Mouse (Mus musculus) forebrain, embryonic 16.5 days (tissue): ENCODE results near the gene Panx3. TPM values are rescaled to one million over a fixed set of nuclear protein-coding genes. Genes with fewer than 3 reads are reported as not detected.

Experiments
- ATAC-seq: fragments of 200-750 bp; cut with Nextera tagmentation; 2 replicates; pipeline ENCODE4 v1.8.0; 2017; ENCODE audit warnings: mild to moderate bottlenecking, moderate library complexity
- H3K27ac ChIP-seq: fragments of 300-500 bp; sonication (generic); 2 replicates; pipeline ENCODE4 v1.5.1; 2014; ENCODE audit warnings: low read length, control low read depth
- H3K27me3 ChIP-seq: fragments of 300-500 bp; sonication (generic); replicated peaks from 2 replicates; pipeline ENCODE4 v1.6.1; 2014; ENCODE audit warnings: low read length; ENCODE audit not compliant: control insufficient read depth, insufficient read depth
- H3K36me3 ChIP-seq: fragments of 300-500 bp; sonication (generic); 2 replicates; pipeline ENCODE4 v1.6.1; 2014; ENCODE audit not compliant: control insufficient read depth, insufficient read depth
- H3K4me1 ChIP-seq: fragments of 300-500 bp; sonication (generic); replicated peaks from 2 replicates; pipeline ENCODE4 v1.6.1; 2014; ENCODE audit warnings: low read length; ENCODE audit not compliant: control insufficient read depth, insufficient read depth
- H3K4me2 ChIP-seq: fragments of 300-500 bp; sonication (generic); 2 replicates; pipeline ENCODE4 v1.6.1; 2014; ENCODE audit warnings: mild to moderate bottlenecking, low read length, control low read depth
- H3K4me3 ChIP-seq: fragments of 300-500 bp; sonication (generic); replicated peaks from 2 replicates; pipeline ENCODE4 v1.5.1; 2014; ENCODE audit warnings: mild to moderate bottlenecking, low read length, control low read depth
- H3K9ac ChIP-seq: fragments of 300-500 bp; sonication (generic); replicated peaks from 2 replicates; pipeline ENCODE4 v1.6.1; 2014; ENCODE audit warnings: low read depth, low read length, control low read depth
- H3K9me3 ChIP-seq: fragments of 300-500 bp; sonication (generic); 2 replicates; pipeline ENCODE4 v1.6.1; 2016; ENCODE audit warnings: low read length; ENCODE audit not compliant: control insufficient read depth
- WGBS: fragments of 180-500 bp; shearing (Covaris S2); extraction: QIAGEN DNeasy Blood & Tissue Kit; methylation state at CpG from one replicate; pipeline ENCODE4 v1.1.7; 2014; 5-methylcytosine and 5-hydroxymethylcytosine counted together
- polyA plus RNA-seq: library from polyadenylated mRNA; unstranded; fragments of >200 nt; fragmentation: Nextera tagmentation; extraction: Ambion mirVana; gene quantifications from 2 replicates; pipeline ENCODE4 v1.2.1, GENCODE M21; 2015

Panx3 gene
- polyA plus RNA-seq, 1 experiment from 2014 or later, result not detected

DNA sequence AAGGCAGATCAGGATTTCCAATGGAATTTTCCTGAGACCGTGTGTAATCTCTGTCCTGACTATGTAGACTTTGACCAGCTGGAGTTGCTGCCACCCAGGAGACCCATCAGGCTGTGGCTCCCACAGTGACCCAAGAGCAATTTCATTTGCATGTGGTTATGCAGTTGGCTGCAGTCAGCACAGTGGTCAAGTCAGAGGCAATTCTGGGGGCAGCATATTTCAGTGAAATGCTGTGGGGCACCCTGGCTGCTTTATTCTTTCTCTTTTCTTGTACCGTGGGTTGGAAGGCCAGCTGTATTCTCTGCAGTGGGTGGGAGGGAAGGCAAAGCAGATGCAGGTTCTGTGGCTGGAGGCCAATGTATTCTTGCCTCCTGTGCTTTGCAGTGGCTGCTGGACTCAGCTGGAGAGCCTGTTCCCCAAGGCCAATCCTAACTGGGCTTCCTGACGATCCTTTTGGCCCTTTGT lies 42.9 kb downstream of the Panx3 start:
- peak overlapping the region; percentile 2; the same call in 1 of the 2 replicates for H3K9ac ChIP-seq
- 0 out of 2 replicates have a peak overlapping the region, but pooled peaks have one; percentile 10 for H3K4me3 ChIP-seq
- peak; percentile 5; the same call in 1 of the 2 replicates for ATAC-seq

GRCm38 (mm10) chr9:37625641-37626040 lies 43.4 kb downstream of the Panx3 start:
- Histone ChIP-seq H3K9ac (peak overlapping the region; percentile 36), H3K4me1 (peaks cover 38% of the 10 kb centered on the region), H3K4me2 (peak overlapping the region; percentile 42), H3K27ac (peak overlapping the region; percentile 90), H3K27me3 (no peaks in the 10 kb centered on the region), H3K9me3 (no peaks in the 10 kb centered on the region), H3K4me3 (0 out of 2 replicates have a peak overlapping the region, but pooled peaks have one; percentile 10), H3K36me3 (no peaks in the 10 kb centered on the region)
- whole genome bisulfite sequencing, result 3% methylated on average over 7 of the region's 7 CpGs
- ATAC-seq, result peak; percentile 94

More for the DNA sequence above, 42.9 kb downstream of the Panx3 start:
- peaks cover 38% of the 10 kb centered on the region for H3K4me1 ChIP-seq
- H3K9me3 ChIP-seq, result no peaks in the 10 kb centered on the region
- WGBS, result 9% methylated on average over 3 of the region's 3 CpGs
- H3K27ac ChIP-seq, result peak overlapping the region; percentile 90
- H3K4me2 ChIP-seq, result peak overlapping the region; percentile 42
- H3K36me3 ChIP-seq, result no peaks in the 10 kb centered on the region
- no peaks in the 10 kb centered on the region for H3K27me3 ChIP-seq

DNA sequence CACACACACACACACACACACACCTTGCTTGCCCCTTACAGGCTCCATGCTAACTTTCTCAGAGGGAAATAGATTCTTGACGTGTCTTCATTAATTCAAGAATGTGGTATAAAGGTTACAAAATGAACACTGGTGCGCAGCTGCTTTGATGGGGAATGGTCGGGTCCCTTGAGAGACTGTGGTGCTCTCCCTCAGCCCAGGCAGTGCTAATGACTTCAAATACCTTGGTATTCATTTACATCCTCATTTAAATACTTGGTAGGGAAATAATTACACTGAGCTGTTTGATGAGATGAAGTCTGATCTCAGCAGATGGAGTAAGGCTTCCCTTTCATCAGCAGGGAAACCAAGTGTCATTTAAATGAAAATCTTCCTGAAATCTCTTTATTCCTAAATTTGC lies 43.9 kb downstream of the Panx3 start:
- Histone ChIP-seq H3K9me3 (no peaks in the 10 kb centered on the region), H3K36me3 (no peaks in the 10 kb centered on the region), H3K4me1 (peaks cover 38% of the 10 kb centered on the region), H3K27me3 (no peaks in the 10 kb centered on the region), H3K4me2 (peak overlapping the region; percentile 42), H3K4me3 (no peak overlapping the region), H3K9ac (0 out of 2 replicates have a peak overlapping the region, but pooled peaks have one; percentile 36), H3K27ac (peak overlapping the region; percentile 90)
- peak; percentile 81 for ATAC-seq
- 7% methylated on average over 3 of the region's 3 CpGs for WGBS

- Histone ChIP-seq H3K4me2 (no peak overlapping the region), H3K27ac (peak overlapping the region; percentile 81), H3K4me1 (peaks cover 38% of the 10 kb centered on the region), H3K9ac (no peak overlapping the region), H3K9me3 (no peaks in the 10 kb centered on the region), H3K36me3 (no peaks in the 10 kb centered on the region), H3K4me3 (no peak overlapping the region), H3K27me3 (no peaks in the 10 kb centered on the region)
- WGBS, result 84% methylated on average over 1 of the region's 1 CpGs
- no peak for ATAC-seq
Observed at GRCm38 (mm10) chr9:37624502-37624901, 44.5 kb downstream of the Panx3 start.

GRCm38 (mm10) chr9:37623981-37624380 lies 45.1 kb downstream of the Panx3 start:
- Histone ChIP-seq H3K9ac (no peak overlapping the region), H3K36me3 (no peaks in the 10 kb centered on the region), H3K27ac (peak overlapping the region; percentile 81), H3K4me3 (no peak overlapping the region), H3K9me3 (no peaks in the 10 kb centered on the region), H3K4me2 (no peak overlapping the region), H3K27me3 (no peaks in the 10 kb centered on the region), H3K4me1 (peaks cover 38% of the 10 kb centered on the region)
- peak; percentile 29 for ATAC-seq
- WGBS, result 58% methylated on average over 3 of the region's 3 CpGs

- WGBS, result 66% methylated on average over 6 of the region's 6 CpGs
- no peaks in the 10 kb centered on the region for H3K27me3 ChIP-seq
- no peak overlapping the region for H3K4me2 ChIP-seq
- H3K36me3 ChIP-seq, result no peaks in the 10 kb centered on the region
- H3K4me3 ChIP-seq, result no peak overlapping the region
- no peaks in the 10 kb centered on the region for H3K9me3 ChIP-seq
- H3K9ac ChIP-seq, result no peak overlapping the region
- H3K27ac ChIP-seq, result no peak overlapping the region
- H3K4me1 ChIP-seq, result peaks cover 34% of the 10 kb centered on the region
- no peak for ATAC-seq
Observed at GRCm38 (mm10) chr9:37621290-37621689, 47.7 kb downstream of the Panx3 start.

GRCm38 (mm10) chr9:37616770-37617169 lies 52.3 kb downstream of the Panx3 start:
- Histone ChIP-seq H3K4me2 (no peak overlapping the region), H3K36me3 (no peaks in the 10 kb centered on the region), H3K27ac (no peak overlapping the region), H3K9ac (no peak overlapping the region), H3K27me3 (no peaks in the 10 kb centered on the region), H3K4me3 (no peak overlapping the region), H3K4me1 (peaks cover 9% of the 10 kb centered on the region), H3K9me3 (no peaks in the 10 kb centered on the region)
- 67% methylated on average over 2 of the region's 2 CpGs for WGBS
- no peak for ATAC-seq

DNA sequence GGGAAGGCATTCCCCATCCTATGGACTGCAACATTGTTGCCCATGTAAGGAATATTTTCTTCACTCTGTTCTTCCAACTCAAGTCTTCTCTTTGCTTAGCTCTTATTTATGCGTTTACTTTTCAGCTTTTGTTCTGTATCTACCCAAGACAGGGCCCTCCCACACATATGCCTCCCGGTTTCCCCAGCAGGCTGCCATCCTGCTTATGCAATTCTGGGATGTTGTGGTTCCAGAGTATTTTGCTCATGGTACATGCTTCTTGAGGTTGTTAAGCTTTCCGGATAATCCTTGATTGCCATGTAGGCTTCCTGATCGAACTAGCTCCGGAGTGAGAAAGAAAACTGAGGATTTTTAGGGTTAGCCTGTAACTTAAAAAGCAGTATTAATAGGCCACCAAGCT lies 53.8 kb downstream of the Panx3 start:
- Histone ChIP-seq H3K36me3 (no peaks in the 10 kb centered on the region), H3K4me3 (no peak overlapping the region), H3K27me3 (no peaks in the 10 kb centered on the region), H3K9me3 (no peaks in the 10 kb centered on the region), H3K9ac (no peak overlapping the region), H3K4me1 (peaks cover 4% of the 10 kb centered on the region), H3K27ac (no peak overlapping the region), H3K4me2 (no peak overlapping the region)
- WGBS, result 54% methylated on average over 5 of the region's 5 CpGs
- ATAC-seq, result no peak

DNA sequence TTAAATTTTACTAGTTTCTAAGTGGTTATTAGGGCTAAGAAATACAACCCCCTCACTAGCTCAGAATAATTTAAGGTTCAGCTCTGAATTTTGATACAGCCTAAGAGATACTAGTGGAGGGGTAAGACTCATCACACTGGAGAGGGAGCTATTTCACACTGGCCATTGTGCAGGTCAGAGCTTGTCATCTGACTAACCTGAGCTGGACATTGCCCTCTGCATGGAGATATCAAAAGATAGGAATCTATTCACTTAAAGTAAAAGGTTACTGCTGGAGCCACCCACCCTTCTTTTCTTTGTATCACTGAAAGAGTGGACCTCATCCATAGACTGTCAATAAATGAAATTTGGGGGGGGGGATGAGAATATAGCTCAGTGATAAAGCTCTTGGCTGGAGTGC lies 54.7 kb downstream of the Panx3 start:
- Histone ChIP-seq H3K9ac (no peak overlapping the region), H3K4me3 (peak overlapping the region; percentile 67; the same call in 1 of the 2 replicates), H3K27ac (no peak overlapping the region)

GRCm38 (mm10) chr9:37613911-37614280 lies 55.1 kb downstream of the Panx3 start:
- Histone ChIP-seq H3K4me3 (peak overlapping the region; percentile 67), H3K9me3 (no peaks in the 10 kb centered on the region), H3K9ac (peak overlapping the region; percentile 82), H3K4me2 (peak overlapping the region; percentile 68), H3K27ac (peak overlapping the region; percentile 17; the same call in 1 of the 2 replicates), H3K4me1 (peaks cover 4% of the 10 kb centered on the region), H3K27me3 (no peaks in the 10 kb centered on the region), H3K36me3 (no peaks in the 10 kb centered on the region)
- WGBS, result 27% methylated on average over 6 of the region's 6 CpGs
- no peak; the same call in 1 of the 2 replicates for ATAC-seq

More for the DNA sequence above, 54.7 kb downstream of the Panx3 start:
- peak overlapping the region; percentile 68 for H3K4me2 ChIP-seq
- H3K9me3 ChIP-seq, result no peaks in the 10 kb centered on the region
- H3K4me1 ChIP-seq, result peaks cover 4% of the 10 kb centered on the region
- H3K36me3 ChIP-seq, result no peaks in the 10 kb centered on the region
- ATAC-seq, result no peak
- H3K27me3 ChIP-seq, result no peaks in the 10 kb centered on the region
